Mouse (Mus musculus): Measurements from ENCODE around the gene Bptf. TPM values are rescaled to one million over a fixed set of nuclear protein-coding genes. Genes with fewer than 3 reads are reported as not detected.

Bptf gene
- polyA plus RNA-seq, 1 experiment: 58.4 TPM

DNA sequence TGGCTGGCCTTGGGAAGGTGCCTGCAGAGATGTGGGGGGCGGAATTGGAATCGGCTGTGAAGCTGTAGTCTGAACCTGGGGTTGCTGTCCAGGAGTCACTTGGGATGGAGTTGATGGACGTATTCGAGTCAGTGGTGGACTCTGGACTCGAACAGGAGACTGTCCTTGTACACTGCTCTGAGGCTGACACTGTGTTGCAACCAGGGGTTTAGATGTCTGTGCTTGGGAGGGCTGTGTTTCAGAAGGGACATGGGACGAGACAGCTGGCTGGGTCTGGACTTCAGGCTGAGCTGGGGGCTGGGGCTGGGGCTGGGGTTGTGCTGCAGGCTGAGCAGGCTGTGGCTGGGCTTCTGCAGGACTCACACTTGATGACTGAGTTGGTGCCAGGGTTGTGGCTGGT, 77.1 kb downstream of the Bptf start:
- TF ChIP-seq CTCF (IDR thresholded peaks at IDR 0.05; ENCODE audit: borderline replicate concordance, control insufficient read depth, extremely low read depth, insufficient read depth, low read length, poor library complexity) (no peak), POLR2A (IDR thresholded peaks at IDR 0.05; ENCODE audit: control insufficient read depth, extremely low read depth, insufficient read depth, low read length, poor library complexity) (no peak)
- Histone ChIP-seq H3K27ac (ENCODE audit: control insufficient read depth, insufficient read depth, low read length) (no peak overlapping the region), H3K4me3 (ENCODE audit: control insufficient read depth, insufficient read depth, low read length) (no peak overlapping the region), H3K27me3 (ENCODE audit: control insufficient read depth, insufficient read depth, low read length) (no peaks in the 10 kb centered on the region), H3K36me3 (ENCODE audit: control insufficient read depth, insufficient read depth, low read length) (peaks cover 86% of the 10 kb centered on the region), H3K4me1 (replicated peaks; ENCODE audit: control insufficient read depth, insufficient read depth, low read length) (no peaks in the 10 kb centered on the region)
- DNase-seq: no peak
- WGBS: 99% methylated on average over 6 of the region's 6 CpGs

DNA sequence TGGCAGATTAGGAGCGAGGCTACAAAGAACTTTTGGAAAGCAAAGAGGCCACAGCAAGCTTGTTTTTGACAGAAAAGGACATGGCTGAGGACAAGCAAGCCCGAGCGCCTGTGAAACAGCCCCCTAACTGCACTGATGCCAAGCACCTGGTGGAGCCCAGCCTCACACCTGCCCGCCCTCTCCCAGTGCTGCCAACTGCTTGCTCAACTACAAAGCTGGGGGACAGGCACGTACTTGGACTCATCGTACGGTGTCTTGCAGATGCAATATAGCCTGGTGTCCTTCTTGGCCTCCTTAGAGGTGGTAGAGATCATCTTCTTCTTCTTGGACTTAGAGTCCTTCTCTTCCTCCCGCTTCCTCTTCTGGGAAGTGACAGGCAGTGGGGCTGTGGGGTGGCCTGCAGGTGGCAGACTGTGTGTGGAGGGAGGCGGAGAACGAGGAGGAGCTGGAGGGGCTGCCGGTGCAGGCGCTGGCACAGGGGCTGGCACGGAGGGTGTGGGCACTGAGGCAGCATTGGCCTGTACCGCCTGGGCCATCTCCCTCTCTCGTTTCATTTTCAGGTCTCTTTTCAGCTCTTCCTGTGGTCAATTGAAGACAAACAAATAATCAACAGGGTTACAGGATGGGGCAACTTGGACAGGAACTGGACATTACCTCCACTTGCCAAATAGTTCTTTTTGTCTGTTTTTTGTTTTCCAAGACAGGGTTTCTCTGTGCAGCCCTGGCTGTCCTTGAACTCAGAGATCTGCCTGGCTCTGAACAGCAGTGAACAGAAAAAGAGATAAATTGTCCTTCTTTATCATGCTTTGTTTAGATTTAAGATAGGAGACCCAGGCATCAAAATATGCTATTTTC, 84.9 kb downstream of the Bptf start:
- no peak for DNase-seq
- 91% methylated on average over 15 of the region's 15 CpGs for WGBS
- Histone ChIP-seq H3K36me3 (ENCODE audit: control insufficient read depth, insufficient read depth, low read length) (peaks cover 51% of the 10 kb centered on the region), H3K4me3 (ENCODE audit: control insufficient read depth, insufficient read depth, low read length) (no peak overlapping the region), H3K4me1 (replicated peaks; ENCODE audit: control insufficient read depth, insufficient read depth, low read length) (no peaks in the 10 kb centered on the region), H3K27me3 (ENCODE audit: control insufficient read depth, insufficient read depth, low read length) (no peaks in the 10 kb centered on the region), H3K27ac (ENCODE audit: control insufficient read depth, insufficient read depth, low read length) (no peak overlapping the region)
- TF ChIP-seq CTCF (IDR thresholded peaks at IDR 0.05; ENCODE audit: borderline replicate concordance, control insufficient read depth, extremely low read depth, insufficient read depth, low read length, poor library complexity) (no peak), POLR2A (IDR thresholded peaks at IDR 0.05; ENCODE audit: control insufficient read depth, extremely low read depth, insufficient read depth, low read length, poor library complexity) (no peak)

DNA sequence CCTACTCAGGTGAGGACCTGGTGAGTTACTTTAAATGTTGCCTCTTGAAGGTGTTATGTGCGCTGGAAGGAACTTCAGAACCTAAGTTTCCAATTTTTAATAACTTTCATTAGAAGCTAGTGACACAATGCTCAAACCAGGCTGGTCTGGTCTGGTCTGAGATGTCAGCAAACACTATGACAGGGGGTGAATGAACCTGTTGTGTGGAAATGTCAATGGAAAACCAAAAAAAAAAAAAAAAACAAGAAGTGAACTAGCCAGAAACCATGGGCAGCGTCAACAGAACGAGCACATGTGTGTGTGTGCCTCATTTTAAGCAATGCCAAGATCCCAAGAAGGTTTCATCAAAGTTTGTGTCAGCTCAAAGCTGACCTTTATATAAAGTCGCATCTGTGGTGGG, 86.4 kb downstream of the Bptf start:
- DNase-seq: no peak
- H3K4me3 ChIP-seq (ENCODE audit: control insufficient read depth, insufficient read depth, low read length): no peak overlapping the region
- 96% methylated on average over 4 of the region's 4 CpGs for WGBS
- no peaks in the 10 kb centered on the region for H3K27me3 ChIP-seq (ENCODE audit: control insufficient read depth, insufficient read depth, low read length)
- no peaks in the 10 kb centered on the region for H3K4me1 ChIP-seq (replicated peaks; ENCODE audit: control insufficient read depth, insufficient read depth, low read length)
- no peak overlapping the region for H3K27ac ChIP-seq (ENCODE audit: control insufficient read depth, insufficient read depth, low read length)
- TF ChIP-seq CTCF (IDR thresholded peaks at IDR 0.05; ENCODE audit: borderline replicate concordance, control insufficient read depth, extremely low read depth, insufficient read depth, low read length, poor library complexity) (no peak), POLR2A (IDR thresholded peaks at IDR 0.05; ENCODE audit: control insufficient read depth, extremely low read depth, insufficient read depth, low read length, poor library complexity) (no peak)
- H3K36me3 ChIP-seq (ENCODE audit: control insufficient read depth, insufficient read depth, low read length): peaks cover 57% of the 10 kb centered on the region

DNA sequence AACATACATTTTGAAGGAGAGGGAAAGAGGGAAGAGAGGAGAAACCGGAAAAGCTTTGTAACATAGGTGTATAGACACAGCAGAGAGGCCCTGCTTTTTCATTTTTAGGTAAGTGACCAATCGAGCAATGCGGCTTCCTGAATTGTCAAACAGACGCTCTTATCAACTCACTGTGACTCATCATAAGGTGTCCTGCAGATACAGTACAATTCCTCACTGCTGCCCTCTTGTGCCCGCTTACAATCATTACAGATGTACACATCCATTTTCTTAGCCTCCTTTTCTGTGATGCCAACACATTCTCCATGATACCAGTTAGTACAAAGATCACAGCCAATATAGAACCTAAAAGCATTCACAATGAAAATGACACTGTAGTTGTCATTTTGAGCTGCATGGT, 87.6 kb downstream of the Bptf start:
- no peak overlapping the region for H3K4me3 ChIP-seq (ENCODE audit: control insufficient read depth, insufficient read depth, low read length)
- peak; percentile 64 for DNase-seq
- H3K36me3 ChIP-seq (ENCODE audit: control insufficient read depth, insufficient read depth, low read length): peaks cover 69% of the 10 kb centered on the region
- no peaks in the 10 kb centered on the region for H3K27me3 ChIP-seq (ENCODE audit: control insufficient read depth, insufficient read depth, low read length)
- WGBS: 34% methylated on average over 5 of the region's 5 CpGs
- H3K4me1 ChIP-seq (replicated peaks; ENCODE audit: control insufficient read depth, insufficient read depth, low read length): no peaks in the 10 kb centered on the region
- TF ChIP-seq POLR2A (IDR thresholded peaks at IDR 0.05; ENCODE audit: control insufficient read depth, extremely low read depth, insufficient read depth, low read length, poor library complexity) (no peak), CTCF (IDR thresholded peaks at IDR 0.05; ENCODE audit: borderline replicate concordance, control insufficient read depth, extremely low read depth, insufficient read depth, low read length, poor library complexity) (no peak)
- H3K27ac ChIP-seq (ENCODE audit: control insufficient read depth, insufficient read depth, low read length): no peak overlapping the region

DNA sequence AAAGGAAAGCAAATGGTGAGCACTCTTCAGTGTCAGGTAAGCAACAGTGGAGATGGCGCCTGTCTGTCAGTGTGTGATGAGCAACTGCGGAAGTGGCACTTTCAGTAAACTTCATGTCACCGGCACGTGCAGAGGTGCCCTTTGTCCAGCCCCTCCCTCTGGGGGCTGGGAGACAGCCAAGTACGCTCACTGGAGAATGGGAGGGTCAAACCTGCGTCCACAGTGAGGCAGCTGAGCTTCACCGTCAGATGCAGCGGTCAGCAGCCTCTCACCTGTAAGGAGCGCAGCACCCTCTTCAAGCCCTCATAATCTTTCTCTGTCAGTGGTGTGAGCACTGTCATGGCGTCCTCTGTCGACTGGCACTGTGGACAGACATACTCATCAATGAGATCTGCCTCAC, 88.6 kb downstream of the Bptf start:
- Histone ChIP-seq H3K27me3 (ENCODE audit: control insufficient read depth, insufficient read depth, low read length) (no peaks in the 10 kb centered on the region), H3K27ac (ENCODE audit: control insufficient read depth, insufficient read depth, low read length) (no peak overlapping the region), H3K36me3 (ENCODE audit: control insufficient read depth, insufficient read depth, low read length) (peaks cover 78% of the 10 kb centered on the region), H3K4me3 (ENCODE audit: control insufficient read depth, insufficient read depth, low read length) (no peak overlapping the region), H3K4me1 (replicated peaks; ENCODE audit: control insufficient read depth, insufficient read depth, low read length) (no peaks in the 10 kb centered on the region)
- no peak for DNase-seq
- TF ChIP-seq POLR2A (IDR thresholded peaks at IDR 0.05; ENCODE audit: control insufficient read depth, extremely low read depth, insufficient read depth, low read length, poor library complexity): no peak
- TF ChIP-seq CTCF (IDR thresholded peaks at IDR 0.05; ENCODE audit: borderline replicate concordance, control insufficient read depth, extremely low read depth, insufficient read depth, low read length, poor library complexity): no peak
- WGBS: 97% methylated on average over 11 of the region's 11 CpGs

DNA sequence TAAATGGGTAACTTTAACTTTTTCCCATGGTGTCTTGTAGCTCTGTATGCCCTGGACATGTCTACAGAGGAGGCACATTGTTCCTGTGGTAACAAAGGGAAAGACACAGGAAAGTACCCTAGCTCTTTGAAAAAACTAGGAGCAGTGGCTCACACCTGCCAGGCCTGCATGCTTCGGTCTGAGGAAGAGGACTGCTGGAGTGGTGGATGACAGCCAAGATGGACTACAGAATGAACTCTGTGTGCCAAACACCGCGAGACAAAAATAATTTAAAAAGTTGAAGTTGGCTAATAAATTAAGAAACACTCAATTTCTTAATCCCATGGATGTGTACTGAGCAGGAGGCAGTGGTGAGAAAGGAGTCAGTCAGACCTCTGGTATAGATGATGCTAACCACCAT, 90.5 kb downstream of the Bptf start:
- Histone ChIP-seq H3K27ac (ENCODE audit: control insufficient read depth, insufficient read depth, low read length) (no peak overlapping the region), H3K4me3 (ENCODE audit: control insufficient read depth, insufficient read depth, low read length) (no peak overlapping the region), H3K36me3 (ENCODE audit: control insufficient read depth, insufficient read depth, low read length) (peaks cover 60% of the 10 kb centered on the region), H3K4me1 (replicated peaks; ENCODE audit: control insufficient read depth, insufficient read depth, low read length) (no peaks in the 10 kb centered on the region), H3K27me3 (ENCODE audit: control insufficient read depth, insufficient read depth, low read length) (no peaks in the 10 kb centered on the region)
- DNase-seq: no peak
- TF ChIP-seq CTCF (IDR thresholded peaks at IDR 0.05; ENCODE audit: borderline replicate concordance, control insufficient read depth, extremely low read depth, insufficient read depth, low read length, poor library complexity): no peak
- TF ChIP-seq POLR2A (IDR thresholded peaks at IDR 0.05; ENCODE audit: control insufficient read depth, extremely low read depth, insufficient read depth, low read length, poor library complexity): no peak
- 97% methylated on average over 3 of the region's 3 CpGs for whole genome bisulfite sequencing
